Comparison of ENCODE assay signal across 10 mouse cellular contexts in genomic region chr6:108444435-108444834, GRCm38 (mm10).
DNase-seq lines count a peak whose midpoint lies in the region; ATAC-seq and TF ChIP-seq lines count a peak whose summit lies in the region.
"Had no signal": no experiment of that assay in that cellular context is flagged by ENCODE, and none has a peak within 500 bp of the region (broad histone marks: within the 10 kb centered on the region; RNA-seq: fewer than 3 reads in every experiment).

No protein-coding gene starts in this region.

- no peak for DNase-seq in cerebellum, postnatal 4 days (ENCODE audit: low spot score in 2 of 2)
- no peak for DNase-seq in liver, adult 2 months (ENCODE audit: extremely low read depth, low read depth, low spot score)
- DNase-seq in layer of hippocampus, adult 11-12 months (ENCODE audit: low spot score), result peak; percentile 75
- DNase-seq in right cerebral cortex, postnatal 4 days, result peak; percentile 34
- DNase-seq in T-cell, adult 2 months (ENCODE audit: low spot score), result no peak

- H3K4me2 ChIP-seq in liver, embryonic 12.5 days, result no peak overlapping the region
- H3K4me2 ChIP-seq in midbrain, embryonic 16.5 days (ENCODE audit: low read length), result no peak overlapping the region
- H3K4me2 ChIP-seq: liver, embryonic 15.5 days; neural tube, embryonic 12.5 days had no signal

- TF ChIP-seq POLR2A in liver, adult 2 months (IDR thresholded peaks at IDR 0.05; ENCODE audit: extremely low read depth, insufficient read depth, low read length), result no peak

- 72% methylated on average over 7 of the region's 7 CpGs for WGBS in liver, adult 2 months
- 71% methylated on average over 7 of the region's 7 CpGs for WGBS in liver, embryonic 12.5 days (ENCODE audit: insufficient replicate concordance)
- 78% methylated on average over 7 of the region's 7 CpGs for WGBS in midbrain, embryonic 16.5 days

- H3K27ac ChIP-seq in liver, adult 2 months (replicated peaks; ENCODE audit: insufficient read depth, low read depth, low read length), result peak overlapping the region; percentile 59
- H3K27ac ChIP-seq in liver, embryonic 12.5 days, result no peak overlapping the region
- H3K27ac ChIP-seq in midbrain, embryonic 16.5 days (ENCODE audit: low read length), result no peak overlapping the region
- H3K27ac ChIP-seq: liver, embryonic 15.5 days; neural tube, embryonic 12.5 days had no signal

- H3K36me3 ChIP-seq in liver, adult 2 months (ENCODE audit: control insufficient read depth, insufficient read depth, low read length), result peaks cover 10% of the 10 kb centered on the region
- H3K36me3 ChIP-seq in liver, embryonic 12.5 days, result peaks cover 16% of the 10 kb centered on the region
- H3K36me3 ChIP-seq in midbrain, embryonic 16.5 days (ENCODE audit: control insufficient read depth, insufficient read depth, low read length), result no peaks in the 10 kb centered on the region

- H3K9me3 ChIP-seq in liver, embryonic 12.5 days (replicated peaks), result 0 out of 2 replicates have a peak, but pooled peaks cover 6% of the 10 kb centered on the region
- no peaks in the 10 kb centered on the region; the same call in 1 of the 2 replicates for H3K9me3 ChIP-seq in midbrain, embryonic 16.5 days (replicated peaks; ENCODE audit: control insufficient read depth, low read length, poor library complexity, severe bottlenecking)
- H3K9me3 ChIP-seq: liver, embryonic 15.5 days; neural tube, embryonic 12.5 days had no signal

- no peaks in the 10 kb centered on the region for H3K27me3 ChIP-seq in liver, adult 2 months (ENCODE audit: control insufficient read depth, insufficient read depth, low read length)
- H3K27me3 ChIP-seq in liver, embryonic 12.5 days (replicated peaks), result no peaks in the 10 kb centered on the region
- H3K27me3 ChIP-seq in midbrain, embryonic 16.5 days (ENCODE audit: control insufficient read depth, insufficient read depth, low read depth, low read length), result no peaks in the 10 kb centered on the region
- H3K27me3 ChIP-seq: liver, embryonic 15.5 days; neural tube, embryonic 12.5 days had no signal

- no peak for TF ChIP-seq CTCF in liver, adult 2 months (IDR thresholded peaks at IDR 0.05; ENCODE audit: low read depth, low read length)

- H3K79me2 ChIP-seq in liver, adult 2 months (ENCODE audit: control insufficient read depth, insufficient read depth, low read length), result no peaks in the 10 kb centered on the region

- no peak overlapping the region for H3K4me3 ChIP-seq in liver, adult 2 months (ENCODE audit: insufficient read depth, low read depth, low read length)
- no peak overlapping the region for H3K4me3 ChIP-seq in liver, embryonic 12.5 days
- H3K4me3 ChIP-seq in midbrain, embryonic 16.5 days (ENCODE audit: low read depth, low read length), result no peak overlapping the region
- H3K4me3 ChIP-seq: liver, embryonic 15.5 days; neural tube, embryonic 12.5 days had no signal

- ATAC-seq in cerebellum, adult (ENCODE audit: insufficient number of reproducible peaks, low FRiP score, low TSS enrichment), result peak; percentile 59
- no peak for ATAC-seq in liver, embryonic 12.5 days
- no peak for ATAC-seq in midbrain, embryonic 16.5 days

- H3K9ac ChIP-seq in liver, adult 2 months (ENCODE audit: low read depth, low read length), result no peak overlapping the region
- no peak overlapping the region for H3K9ac ChIP-seq in liver, embryonic 12.5 days
- H3K9ac ChIP-seq in midbrain, embryonic 16.5 days (ENCODE audit: low read depth, low read length), result no peak overlapping the region
- H3K9ac ChIP-seq: liver, embryonic 15.5 days; neural tube, embryonic 12.5 days had no signal

- H3K4me1 ChIP-seq in liver, adult 2 months (ENCODE audit: control insufficient read depth, insufficient read depth, low read length), result peaks cover 35% of the 10 kb centered on the region
- 0 out of 2 replicates have a peak, but pooled peaks cover 11% of the 10 kb centered on the region for H3K4me1 ChIP-seq in liver, embryonic 12.5 days
- peaks cover 5% of the 10 kb centered on the region; the same call in 1 of the 2 replicates for H3K4me1 ChIP-seq in midbrain, embryonic 16.5 days (ENCODE audit: control insufficient read depth, insufficient read depth, low read length)
- H3K4me1 ChIP-seq: neural tube, embryonic 12.5 days had no signal

Comparison
In these comparisons a context has a peak if more than half of its experiments do, and no peak if none do; other contexts are left out.
1. DNase-seq: peak in layer of hippocampus, adult 11-12 months (single experiment) and right cerebral cortex, postnatal 4 days (single experiment); none in cerebellum, postnatal 4 days (0 of 2), liver, adult 2 months (single experiment) and T-cell, adult 2 months (single experiment).